In the genomic region with DNA sequence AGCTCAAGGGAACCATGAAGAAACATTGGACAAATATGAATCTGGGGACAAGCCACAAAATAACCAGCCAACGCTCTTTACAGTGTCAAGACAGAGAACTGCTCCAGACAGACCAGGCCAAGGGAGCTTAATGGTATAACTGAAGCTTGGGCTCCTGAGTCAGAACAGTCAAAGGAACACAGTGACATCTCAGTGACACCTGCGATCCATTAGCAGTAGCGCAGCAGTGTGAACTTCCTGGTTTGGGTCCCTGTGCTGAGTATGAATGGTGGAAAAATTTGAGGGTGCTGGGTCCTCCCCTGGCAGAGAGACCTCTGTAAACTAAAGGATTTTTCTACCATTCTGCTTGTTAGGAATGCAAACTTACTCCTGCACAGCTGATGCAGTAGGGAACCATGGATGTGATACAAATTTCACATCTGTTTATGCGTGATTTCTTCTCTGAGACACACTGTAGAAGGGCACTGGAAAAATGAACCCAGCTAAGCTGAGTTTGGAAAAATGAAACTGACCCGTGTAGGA, we compare ENCODE assay signal across 16 mouse cellular contexts.
"Had no signal": no experiment of that assay in that cellular context is flagged by ENCODE, and none has a peak within 500 bp of the region (broad histone marks: within the 10 kb centered on the region; RNA-seq: fewer than 3 reads in every experiment).

No protein-coding gene starts in this region.

- H3K36me3 ChIP-seq: liver, embryonic 15.5 days; midbrain, embryonic 15.5 days had no signal

- H3K4me3 ChIP-seq: layer of hippocampus, adult 2 months; limb, embryonic 13.5 days; liver, embryonic 15.5 days; midbrain, embryonic 15.5 days; neural tube, embryonic 13.5 days had no signal

- DNase-seq: kidney, adult 11 months; kidney, postnatal 10 days; kidney, postnatal 4 days; left cerebral cortex, postnatal 4 days; lung, embryonic 14.5 days; lung, postnatal 10 days; lung, postnatal 4 days; right cerebral cortex, postnatal 14 days; thymus, postnatal 14 days had no signal

- H3K27me3 ChIP-seq: limb, embryonic 13.5 days; liver, embryonic 15.5 days; megakaryocyte, embryonic 14.5 days; midbrain, embryonic 15.5 days had no signal

- H3K9ac ChIP-seq: limb, embryonic 13.5 days; liver, embryonic 15.5 days; lung, embryonic 14.5 days; midbrain, embryonic 15.5 days; neural tube, embryonic 13.5 days had no signal

- H3K4me2 ChIP-seq: limb, embryonic 13.5 days; liver, embryonic 15.5 days; lung, embryonic 14.5 days; midbrain, embryonic 11.5 days; midbrain, embryonic 15.5 days; neural tube, embryonic 13.5 days had no signal

- H3K9me3 ChIP-seq: limb, embryonic 13.5 days; liver, embryonic 15.5 days; megakaryocyte, embryonic 14.5 days; midbrain, embryonic 15.5 days; neural tube, embryonic 13.5 days had no signal

- H3K27ac ChIP-seq: layer of hippocampus, adult 2 months; limb, embryonic 13.5 days; midbrain, embryonic 15.5 days; neural tube, embryonic 13.5 days had no signal

- H3K4me1 ChIP-seq: midbrain, embryonic 15.5 days; neural tube, embryonic 13.5 days had no signal
